Mouse (Mus musculus): Measurements from ENCODE around the gene Arhgap21.

DNA sequence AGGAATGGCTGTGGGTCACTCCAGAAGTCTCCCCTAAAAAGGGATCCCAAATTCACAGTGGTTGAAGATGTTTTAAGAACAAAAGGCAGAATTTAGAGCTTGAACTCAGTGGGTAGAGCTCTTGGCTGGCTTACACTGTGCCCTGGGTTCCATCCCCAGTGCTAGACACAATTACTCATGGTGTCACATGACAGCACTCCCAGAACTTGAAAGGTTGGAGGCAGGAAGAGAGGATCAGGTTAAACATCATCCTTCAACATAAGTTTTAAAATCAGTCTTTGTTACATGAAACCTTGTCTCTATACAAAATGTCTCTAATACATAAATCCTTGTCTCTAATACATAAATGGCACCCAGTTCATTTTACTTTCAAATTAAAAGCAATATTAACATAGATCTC is 8.4 kb upstream of the Arhgap21 start:
- TF ChIP-seq CTCF (IDR thresholded peaks at IDR 0.05) (no peak), POLR2A (IDR thresholded peaks at IDR 0.05; ENCODE audit: insufficient read depth, low read depth, low read length) (no peak), EP300 (IDR thresholded peaks at IDR 0.05; ENCODE audit: insufficient read depth, low read depth, low read length) (no peak)
